Mouse (Mus musculus): Measurements from ENCODE around the gene Ccdc38.
A peak's percentile ranks its signal among the peaks of the same experiment; 100 is the strongest.

Gene Ccdc38

GRCm38 (mm10) chr10:93609236-93609635 lies 68.8 kb downstream of the Ccdc38 start:
- DNase-seq (ENCODE audit: low spot score in 2 of 2) = no peak

DNA sequence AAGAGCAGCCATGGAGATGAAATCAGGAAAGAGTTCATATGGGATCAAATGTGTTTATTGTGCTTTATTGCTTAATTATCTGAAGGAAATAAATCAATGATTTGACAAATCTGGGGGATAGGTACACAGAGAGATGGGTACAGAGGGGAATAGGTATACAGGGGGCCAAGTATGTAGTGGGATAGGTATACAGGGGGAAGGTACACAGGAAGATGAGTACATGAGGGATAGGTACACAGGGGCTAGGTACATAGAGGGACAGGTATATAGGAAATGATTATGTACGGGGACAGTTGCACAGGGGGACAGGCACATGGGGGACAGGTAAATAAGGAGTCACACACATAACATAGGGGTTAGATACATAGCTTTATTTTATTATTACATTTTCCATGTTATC lies 70.5 kb downstream of the Ccdc38 start:
- DNase-seq (ENCODE audit: low spot score in 2 of 2) = no peak

DNA sequence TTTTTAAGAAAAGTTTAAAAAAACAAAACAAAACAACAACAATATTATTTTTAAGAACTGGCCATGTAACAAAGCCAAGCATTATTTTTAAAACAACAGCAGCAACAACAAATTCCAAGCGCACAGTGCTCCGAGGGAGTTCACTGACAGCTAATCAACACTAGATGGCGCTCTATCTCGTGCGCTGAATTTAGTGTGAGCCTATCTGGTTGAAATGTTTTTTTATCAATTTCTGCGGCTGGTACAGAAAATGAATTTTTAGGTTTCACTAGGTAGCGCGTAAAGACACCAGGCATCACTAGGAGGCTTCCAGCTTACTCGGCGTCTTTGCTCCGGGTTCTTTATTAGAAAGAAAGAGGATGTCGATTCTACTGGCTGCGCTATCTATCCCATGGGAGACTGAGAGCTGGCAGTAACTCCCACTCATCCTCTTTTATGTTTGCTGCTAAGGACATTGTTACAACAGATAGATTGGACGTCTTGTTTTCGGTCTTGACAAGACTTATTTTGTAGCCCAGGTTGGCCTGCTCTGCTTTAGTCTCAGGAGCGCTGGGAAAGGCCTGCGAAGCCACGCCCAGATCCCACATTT lies 71.1 kb downstream of the Ccdc38 start:
- DNase-seq (ENCODE audit: low spot score in 2 of 2) = no peak

GRCm38 (mm10) chr10:93614850-93615249 lies 74.4 kb downstream of the Ccdc38 start:
- no peak for DNase-seq (ENCODE audit: low spot score in 2 of 2)

DNA sequence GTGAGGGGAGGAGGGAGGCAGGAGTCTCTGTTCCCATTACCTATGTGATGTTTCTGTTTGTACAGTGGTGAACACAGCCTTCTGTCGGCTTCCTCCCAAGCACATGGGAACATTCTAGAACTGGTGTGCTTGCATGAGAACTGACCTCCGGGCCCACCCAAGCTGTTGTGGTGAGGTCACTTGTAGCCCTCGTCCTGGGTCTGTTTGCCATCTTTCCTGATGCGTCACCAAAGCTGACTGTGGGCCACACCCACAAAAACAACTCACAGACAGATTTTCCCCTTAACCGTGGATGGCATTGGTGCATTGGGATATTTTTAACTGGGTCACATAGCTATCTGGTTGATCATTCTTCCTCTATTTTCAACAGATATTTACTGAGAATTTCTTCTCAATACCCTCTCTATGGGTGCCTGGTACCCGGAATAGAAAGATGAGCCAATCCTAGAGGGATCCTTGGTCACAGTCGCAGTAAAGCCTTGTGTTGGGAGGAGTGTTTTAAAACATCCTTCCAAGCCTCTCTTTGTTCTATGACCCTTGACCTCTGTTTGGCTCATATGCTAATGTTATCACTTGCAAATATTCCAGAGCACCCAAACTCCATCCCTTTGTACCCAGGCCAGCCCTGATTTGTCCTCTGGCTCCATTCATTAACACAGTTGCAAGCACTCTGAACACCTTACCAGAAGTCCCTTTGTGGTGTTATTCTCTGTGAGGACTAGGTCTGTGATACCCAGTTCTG lies 80.2 kb downstream of the Ccdc38 start:
- peak in 1 of 2 experiments; percentile 9 for DNase-seq (ENCODE audit: low spot score in 2 of 2)

DNA sequence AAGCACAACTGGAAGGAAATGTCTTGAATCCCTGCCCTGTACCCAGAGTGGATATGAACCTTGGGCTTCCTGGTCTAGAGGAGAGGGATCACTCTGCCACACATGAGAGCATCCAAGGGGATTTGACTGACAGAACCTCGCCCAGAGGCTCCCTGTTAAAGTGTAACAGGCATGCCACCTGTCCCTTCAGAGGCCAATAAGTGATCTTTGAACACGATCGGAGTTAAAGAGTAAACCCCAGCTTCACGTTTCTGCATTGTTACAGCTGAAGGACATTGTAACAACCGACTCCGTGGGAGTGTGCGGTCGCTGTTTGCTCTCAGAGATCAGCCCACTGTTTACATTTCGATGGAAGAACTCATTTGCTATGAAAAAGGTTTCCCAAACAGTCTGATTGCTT lies 83.3 kb downstream of the Ccdc38 start:
- DNase-seq (ENCODE audit: low spot score in 2 of 2) = no peak

GRCm38 (mm10) chr10:93624151-93624550 lies 83.7 kb downstream of the Ccdc38 start:
- no peak for DNase-seq (ENCODE audit: low spot score in 2 of 2)

GRCm38 (mm10) chr10:93630310-93630709 lies 89.9 kb downstream of the Ccdc38 start:
- no peak for DNase-seq (ENCODE audit: low spot score in 2 of 2)

DNA sequence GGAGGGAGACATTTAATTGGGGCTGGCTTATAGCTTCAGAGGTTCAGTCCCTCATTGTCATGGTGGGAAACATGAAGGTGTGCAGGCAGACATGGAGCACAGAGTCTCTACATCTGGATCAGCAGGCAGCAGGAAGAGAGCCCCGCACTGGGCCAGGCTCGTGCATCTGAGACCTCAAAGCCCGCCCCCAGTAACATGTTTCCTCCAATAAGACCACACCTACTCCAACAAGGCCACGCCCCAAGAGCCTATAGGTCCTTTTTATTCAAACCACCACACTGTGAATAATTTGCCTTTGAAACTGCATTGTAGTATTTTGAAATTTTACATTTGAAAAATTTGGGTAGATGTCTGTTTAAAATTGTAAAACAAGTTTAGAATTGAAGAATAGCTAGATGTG lies 91.7 kb downstream of the Ccdc38 start:
- no peak for DNase-seq (ENCODE audit: low spot score in 2 of 2)

DNA sequence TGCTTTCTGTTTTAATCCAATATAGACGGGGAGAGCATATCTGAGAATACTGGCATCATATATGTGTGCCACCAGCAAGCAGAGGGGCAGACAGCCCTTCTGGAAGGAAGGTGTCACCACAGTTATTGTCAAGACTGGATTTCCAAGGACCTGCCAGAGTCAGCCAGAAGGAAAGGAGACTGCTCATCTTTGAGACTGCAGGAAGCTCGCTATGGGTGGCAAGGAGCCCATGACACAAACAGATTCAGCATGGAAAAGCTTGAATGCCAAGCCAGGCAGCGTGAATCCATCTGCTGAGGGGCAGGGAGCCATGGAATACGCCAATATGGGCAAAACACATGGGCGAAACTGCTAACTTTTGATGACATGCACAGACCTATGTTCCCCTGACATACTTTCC lies 93.1 kb downstream of the Ccdc38 start:
- DNase-seq (ENCODE audit: low spot score in 2 of 2) = no peak
